Mouse (Mus musculus) hindbrain, embryonic 12.5 days (tissue): ENCODE results near the gene Gm21981. TPM values are rescaled to one million over a fixed set of nuclear protein-coding genes. Genes with fewer than 3 reads are reported as not detected.

Experiments used
- ATAC-seq: fragments of 200-750 bp; cut with Nextera tagmentation; 2 replicates; pipeline ENCODE4 v1.8.0; 2017; ENCODE audit warnings: moderate TSS enrichment; ENCODE audit not compliant: low FRiP score
- H3K27ac ChIP-seq: fragments of 300-500 bp; sonication (generic); 2 replicates; pipeline ENCODE4 v1.5.1; 2016; ENCODE audit warnings: mild to moderate bottlenecking
- H3K27me3 ChIP-seq: fragments of 300-500 bp; sonication (generic); 2 replicates; pipeline ENCODE4 v1.6.1; 2016; ENCODE audit warnings: mild to moderate bottlenecking
- H3K36me3 ChIP-seq: fragments of 300-500 bp; sonication (generic); 2 replicates; pipeline ENCODE4 v1.6.1; 2016; ENCODE audit warnings: mild to moderate bottlenecking
- H3K4me1 ChIP-seq: fragments of 300-500 bp; sonication (generic); 2 replicates; pipeline ENCODE4 v1.6.1; 2016
- H3K4me2 ChIP-seq: fragments of 300-500 bp; sonication (generic); replicated peaks from 2 replicates; pipeline ENCODE4 v1.6.1; 2016; ENCODE audit warnings: mild to moderate bottlenecking
- H3K4me3 ChIP-seq: fragments of 300-500 bp; sonication (generic); 2 replicates; pipeline ENCODE4 v1.5.1; 2016; ENCODE audit warnings: mild to moderate bottlenecking
- H3K9ac ChIP-seq: fragments of 300-500 bp; sonication (generic); 2 replicates; pipeline ENCODE4 v1.6.1; 2016; ENCODE audit warnings: mild to moderate bottlenecking, moderate library complexity
- H3K9me3 ChIP-seq: fragments of 300-500 bp; sonication (generic); replicated peaks from 2 replicates; pipeline ENCODE4 v1.6.1; 2016; ENCODE audit warnings: mild to moderate bottlenecking
- WGBS: fragments of 180-500 bp; shearing (Covaris S2); methylation state at CpG from one replicate; pipeline ENCODE4 v1.1.7; 2016; 5-methylcytosine and 5-hydroxymethylcytosine counted together
- polyA plus RNA-seq: library from polyadenylated mRNA; unstranded; fragments of >200 nt; fragmentation: Nextera tagmentation; extraction: Ambion mirVana; gene quantifications from 2 replicates; pipeline ENCODE4 v1.2.1, GENCODE M21; 2016

Gm21981 gene
- polyA plus RNA-seq, 1 experiment from 2014 or later, result 0.23 TPM

- no peak for ATAC-seq
These were observed 4.8 kb upstream of the Gm21981 start for GRCm38 (mm10) chr17:47699055-47699454.

GRCm38 (mm10) chr17:47698156-47698555, 3.9 kb upstream of the Gm21981 start:
- 90% methylated on average over 10 of the region's 10 CpGs for WGBS
- Histone ChIP-seq H3K27ac (no peak overlapping the region), H3K4me2 (no peak overlapping the region), H3K9ac (no peak overlapping the region), H3K36me3 (peaks cover 38% of the 10 kb centered on the region), H3K9me3 (no peaks in the 10 kb centered on the region), H3K4me1 (peaks cover 13% of the 10 kb centered on the region), H3K27me3 (peaks cover 18% of the 10 kb centered on the region), H3K4me3 (no peak overlapping the region)
- no peak for ATAC-seq

More at GRCm38 (mm10) chr17:47699055-47699454, 4.8 kb upstream of the Gm21981 start:
- Histone ChIP-seq H3K27me3 (peaks cover 22% of the 10 kb centered on the region), H3K9me3 (no peaks in the 10 kb centered on the region), H3K9ac (no peak overlapping the region), H3K4me2 (no peak overlapping the region), H3K4me1 (peaks cover 9% of the 10 kb centered on the region), H3K27ac (no peak overlapping the region), H3K4me3 (no peak overlapping the region), H3K36me3 (peaks cover 46% of the 10 kb centered on the region)
- WGBS, result 74% methylated on average over 2 of the region's 2 CpGs

- peaks cover 20% of the 10 kb centered on the region for H3K36me3 ChIP-seq
- H3K27ac ChIP-seq, result peak overlapping the region; percentile 74; the same call in 1 of the 2 replicates
- H3K4me2 ChIP-seq, result peak overlapping the region; percentile 70
- H3K9ac ChIP-seq, result peak overlapping the region; percentile 84
- ATAC-seq, result peak; percentile 18
- H3K4me1 ChIP-seq, result peaks cover 13% of the 10 kb centered on the region
- H3K27me3 ChIP-seq, result peaks cover 6% of the 10 kb centered on the region; the same call in 1 of the 2 replicates
- no peaks in the 10 kb centered on the region for H3K9me3 ChIP-seq
- peak overlapping the region; percentile 74 for H3K4me3 ChIP-seq
- WGBS, result 3% methylated on average over 22 of the region's 23 CpGs
These were observed 1.1 kb upstream of the Gm21981 start for GRCm38 (mm10) chr17:47695337-47695710.

GRCm38 (mm10) chr17:47694503-47695336, 465 bp upstream of the Gm21981 start, which contains the start of gene Prickle4:
Gene Prickle4 (minus strand): TSS chr17:47694736.
- peaks cover 14% of the 10 kb centered on the region; the same call in 1 of the 2 replicates for H3K36me3 ChIP-seq
- peak within 1 kb of the TSS; percentile 84 for H3K9ac ChIP-seq
- H3K4me1 ChIP-seq, result peaks cover 13% of the 10 kb centered on the region
- peaks cover 7% of the 10 kb centered on the region; the same call in 1 of the 2 replicates for H3K27me3 ChIP-seq
- H3K4me2 ChIP-seq, result peak within 1 kb of the TSS; percentile 70
- H3K9me3 ChIP-seq, result no peaks in the 10 kb centered on the region
- peak; percentile 96 for ATAC-seq
- H3K27ac ChIP-seq, result peak within 1 kb of the TSS; percentile 74
- H3K4me3 ChIP-seq, result peak within 1 kb of the TSS; percentile 74
- under 1% methylated on average over 74 of the region's 82 CpGs for WGBS

- H3K4me3 ChIP-seq, result peak overlapping the region; percentile 74
- H3K27ac ChIP-seq, result peak overlapping the region; percentile 74
- no peak for ATAC-seq
These were observed 399 bp downstream of the Gm21981 start for GRCm38 (mm10) chr17:47693671-47694441.

GRCm38 (mm10) chr17:47691650-47692049, 2.6 kb downstream of the Gm21981 start:
- H3K4me3 ChIP-seq, result no peak overlapping the region
- no peak overlapping the region for H3K27ac ChIP-seq
- peaks cover 3% of the 10 kb centered on the region; the same call in 1 of the 2 replicates for H3K36me3 ChIP-seq
- peaks cover 7% of the 10 kb centered on the region; the same call in 1 of the 2 replicates for H3K27me3 ChIP-seq
- peaks cover 27% of the 10 kb centered on the region for H3K4me1 ChIP-seq
- ATAC-seq, result no peak
- H3K4me2 ChIP-seq, result no peak overlapping the region
- H3K9ac ChIP-seq, result no peak overlapping the region
- 90% methylated on average over 3 of the region's 3 CpGs for WGBS
- no peaks in the 10 kb centered on the region for H3K9me3 ChIP-seq

More at GRCm38 (mm10) chr17:47693671-47694441, 399 bp downstream of the Gm21981 start:
- Histone ChIP-seq H3K9me3 (no peaks in the 10 kb centered on the region), H3K9ac (peak overlapping the region; percentile 84), H3K27me3 (peaks cover 7% of the 10 kb centered on the region; the same call in 1 of the 2 replicates), H3K4me1 (peaks cover 19% of the 10 kb centered on the region), H3K36me3 (0 out of 2 replicates have a peak, but pooled peaks cover 5% of the 10 kb centered on the region), H3K4me2 (peak overlapping the region; percentile 70)
- 33% methylated on average over 13 of the region's 13 CpGs for WGBS

GRCm38 (mm10) chr17:47689894-47690293, 4.4 kb downstream of the Gm21981 start:
- H3K4me2 ChIP-seq, result peak overlapping the region; percentile 96
- H3K9me3 ChIP-seq, result no peaks in the 10 kb centered on the region
- ATAC-seq, result no peak
- H3K27ac ChIP-seq, result no peak overlapping the region
- peaks cover 7% of the 10 kb centered on the region; the same call in 1 of the 2 replicates for H3K27me3 ChIP-seq
- peaks cover 15% of the 10 kb centered on the region; the same call in 1 of the 2 replicates for H3K36me3 ChIP-seq
- 78% methylated on average over 5 of the region's 8 CpGs for WGBS
- H3K9ac ChIP-seq, result no peak overlapping the region
- no peak overlapping the region for H3K4me3 ChIP-seq
- peaks cover 25% of the 10 kb centered on the region for H3K4me1 ChIP-seq

- 2% methylated on average over 56 of the region's 58 CpGs for WGBS
- peak within 1 kb of the TSS; percentile 73 for H3K4me3 ChIP-seq
- H3K9me3 ChIP-seq, result no peaks in the 10 kb centered on the region
- peaks cover 24% of the 10 kb centered on the region for H3K36me3 ChIP-seq
- H3K4me1 ChIP-seq, result peaks cover 21% of the 10 kb centered on the region
- peak; percentile 69 for ATAC-seq
- H3K27me3 ChIP-seq, result peaks cover 6% of the 10 kb centered on the region; the same call in 1 of the 2 replicates
- H3K4me2 ChIP-seq, result peak within 1 kb of the TSS; percentile 96
- H3K27ac ChIP-seq, result peak within 1 kb of the TSS; percentile 87
- H3K9ac ChIP-seq, result peak within 1 kb of the TSS; percentile 88
These were observed 5.4 kb downstream of the Gm21981 start, which contains the start of gene Frs3 for GRCm38 (mm10) chr17:47688608-47689575. Gene Frs3 (plus strand): TSS chr17:47689030.

- H3K4me3 ChIP-seq, result peak within 1 kb of the TSS; percentile 73
- peaks cover 31% of the 10 kb centered on the region for H3K36me3 ChIP-seq
- H3K9me3 ChIP-seq, result no peaks in the 10 kb centered on the region
- 1% methylated on average over 9 of the region's 9 CpGs for WGBS
- ATAC-seq, result no peak
- peak within 1 kb of the TSS; percentile 87 for H3K27ac ChIP-seq
- H3K4me1 ChIP-seq, result peaks cover 18% of the 10 kb centered on the region
- peak within 1 kb of the TSS; percentile 88 for H3K9ac ChIP-seq
- H3K4me2 ChIP-seq, result peak within 1 kb of the TSS; percentile 96
- peaks cover 4% of the 10 kb centered on the region; the same call in 1 of the 2 replicates for H3K27me3 ChIP-seq
These were observed 6.0 kb downstream of the Gm21981 start, which contains the start of gene Tomm6 for GRCm38 (mm10) chr17:47688344-47688607. Gene Tomm6 (minus strand): TSS chr17:47688386.

- Histone ChIP-seq H3K4me1 (peaks cover 18% of the 10 kb centered on the region), H3K9me3 (no peaks in the 10 kb centered on the region), H3K9ac (peak overlapping the region; percentile 88), H3K27ac (peak overlapping the region; percentile 87), H3K4me2 (peak overlapping the region; percentile 96), H3K36me3 (peaks cover 36% of the 10 kb centered on the region), H3K4me3 (peak overlapping the region; percentile 73), H3K27me3 (0 out of 2 replicates have a peak, but pooled peaks cover 4% of the 10 kb centered on the region)
- WGBS, result 1% methylated on average over 70 of the region's 70 CpGs
- ATAC-seq, result peak; percentile 91
These were observed 6.6 kb downstream of the Gm21981 start for GRCm38 (mm10) chr17:47687409-47688343.
